Mouse (Mus musculus): Measurements from ENCODE around the gene Hyal1. TPM values are rescaled to one million over a fixed set of nuclear protein-coding genes. Genes with fewer than 3 reads are reported as not detected.
"Not testable (repeated sequence)": the region's sequence is repeated elsewhere in the genome, so short reads cannot be mapped to it uniquely, and the experiment has no call there.

Gene Hyal1
- polyA plus RNA-seq, 1 experiment from 2014 or later, result 8.3 TPM

GRCm38 (mm10) chr9:107566041-107566709 lies 10.6 kb upstream of the Hyal1 start:
- peak overlapping the region; percentile 89 for H3K27ac ChIP-seq
- H3K4me2 ChIP-seq, result peak overlapping the region; percentile 85
- no peaks in the 10 kb centered on the region for H3K27me3 ChIP-seq
- WGBS, result 51% methylated on average over 15 of the region's 15 CpGs
- 0 out of 2 replicates have a peak overlapping the region, but pooled peaks have one; percentile 7 for H3K4me3 ChIP-seq
- H3K36me3 ChIP-seq, result peaks cover 21% of the 10 kb centered on the region
- H3K4me1 ChIP-seq (replicated peaks), result peaks cover 60% of the 10 kb centered on the region
- no peak overlapping the region for H3K9ac ChIP-seq
- H3K9me3 ChIP-seq (replicated peaks), result no peaks in the 10 kb centered on the region
- ATAC-seq (replicated peaks; ENCODE audit: insufficient number of reproducible peaks, insufficient read depth, low FRiP score, low read depth), result no peak

GRCm38 (mm10) chr9:107566855-107567254 lies 9.9 kb upstream of the Hyal1 start:
- ATAC-seq (replicated peaks; ENCODE audit: insufficient number of reproducible peaks, insufficient read depth, low FRiP score, low read depth), result peak; percentile 28

GRCm38 (mm10) chr9:107567702-107568319 lies 8.9 kb upstream of the Hyal1 start, which contains the start of gene Hyal2:
TSS of gene Hyal2 (plus strand) at chr9:107567945.
- Histone ChIP-seq H3K4me3 (peak within 1 kb of the TSS; percentile 89), H3K27ac (peak within 1 kb of the TSS; percentile 89), H3K4me2 (peak within 1 kb of the TSS; percentile 85), H3K27me3 (no peaks in the 10 kb centered on the region), H3K9ac (peak within 1 kb of the TSS; percentile 81), H3K9me3 (replicated peaks) (no peaks in the 10 kb centered on the region), H3K4me1 (replicated peaks) (peaks cover 68% of the 10 kb centered on the region), H3K36me3 (peaks cover 19% of the 10 kb centered on the region)
- 15% methylated on average over 18 of the region's 18 CpGs for WGBS
- no peak for ATAC-seq (replicated peaks; ENCODE audit: insufficient number of reproducible peaks, insufficient read depth, low FRiP score, low read depth)

More at GRCm38 (mm10) chr9:107566855-107567254, 9.9 kb upstream of the Hyal1 start:
- peaks cover 17% of the 10 kb centered on the region for H3K36me3 ChIP-seq
- 0 out of 2 replicates have a peak overlapping the region, but pooled peaks have one; percentile 7 for H3K4me3 ChIP-seq
- WGBS, result 55% methylated on average over 3 of the region's 3 CpGs
- H3K9me3 ChIP-seq (replicated peaks), result no peaks in the 10 kb centered on the region
- peaks cover 67% of the 10 kb centered on the region for H3K4me1 ChIP-seq (replicated peaks)
- H3K4me2 ChIP-seq, result peak overlapping the region; percentile 85
- H3K27ac ChIP-seq, result peak overlapping the region; percentile 89
- H3K9ac ChIP-seq, result no peak overlapping the region
- H3K27me3 ChIP-seq, result no peaks in the 10 kb centered on the region

GRCm38 (mm10) chr9:107568331-107569261 lies 8.1 kb upstream of the Hyal1 start:
- H3K9ac ChIP-seq, result peak overlapping the region; percentile 81
- H3K36me3 ChIP-seq, result peaks cover 26% of the 10 kb centered on the region
- peak; percentile 71 for ATAC-seq (replicated peaks; ENCODE audit: insufficient number of reproducible peaks, insufficient read depth, low FRiP score, low read depth)
- WGBS, result under 1% methylated on average over 41 of the region's 41 CpGs
- peaks cover 66% of the 10 kb centered on the region for H3K4me1 ChIP-seq (replicated peaks)
- H3K4me2 ChIP-seq, result peak overlapping the region; percentile 85
- H3K9me3 ChIP-seq (replicated peaks), result no peaks in the 10 kb centered on the region
- peak overlapping the region; percentile 89 for H3K4me3 ChIP-seq
- H3K27ac ChIP-seq, result peak overlapping the region; percentile 89
- no peaks in the 10 kb centered on the region for H3K27me3 ChIP-seq

GRCm38 (mm10) chr9:107569270-107569669 lies 7.5 kb upstream of the Hyal1 start:
- peak overlapping the region; percentile 85 for H3K4me2 ChIP-seq
- H3K9ac ChIP-seq, result peak overlapping the region; percentile 81
- under 1% methylated on average over 23 of the region's 23 CpGs for WGBS
- H3K4me1 ChIP-seq (replicated peaks), result peaks cover 59% of the 10 kb centered on the region
- H3K27ac ChIP-seq, result peak overlapping the region; percentile 89
- H3K4me3 ChIP-seq, result peak overlapping the region; percentile 89
- H3K36me3 ChIP-seq, result peaks cover 30% of the 10 kb centered on the region
- no peaks in the 10 kb centered on the region for H3K27me3 ChIP-seq
- peak; percentile 4 for ATAC-seq (replicated peaks; ENCODE audit: insufficient number of reproducible peaks, insufficient read depth, low FRiP score, low read depth)
- H3K9me3 ChIP-seq (replicated peaks), result no peaks in the 10 kb centered on the region

GRCm38 (mm10) chr9:107570016-107570415 lies 6.7 kb upstream of the Hyal1 start:
- WGBS, result 47% methylated on average over 13 of the region's 13 CpGs
- Histone ChIP-seq H3K4me2 (peak overlapping the region; percentile 85), H3K27ac (peak overlapping the region; percentile 89), H3K4me1 (replicated peaks) (peaks cover 56% of the 10 kb centered on the region), H3K9me3 (replicated peaks) (no peaks in the 10 kb centered on the region), H3K36me3 (peaks cover 32% of the 10 kb centered on the region), H3K4me3 (peak overlapping the region; percentile 89), H3K9ac (peak overlapping the region; percentile 81), H3K27me3 (no peaks in the 10 kb centered on the region)
- no peak for ATAC-seq (replicated peaks; ENCODE audit: insufficient number of reproducible peaks, insufficient read depth, low FRiP score, low read depth)

- Histone ChIP-seq H3K4me1 (replicated peaks) (peaks cover 55% of the 10 kb centered on the region), H3K36me3 (peaks cover 29% of the 10 kb centered on the region), H3K9me3 (replicated peaks) (no peaks in the 10 kb centered on the region), H3K9ac (peak overlapping the region; percentile 30), H3K4me3 (peak overlapping the region; percentile 89), H3K27me3 (no peaks in the 10 kb centered on the region), H3K27ac (peak overlapping the region; percentile 27), H3K4me2 (peak overlapping the region; percentile 85)
- ATAC-seq (replicated peaks; ENCODE audit: insufficient number of reproducible peaks, insufficient read depth, low FRiP score, low read depth), result no peak
- WGBS, result 45% methylated on average over 21 of the region's 21 CpGs
These were observed 5.9 kb upstream of the Hyal1 start for GRCm38 (mm10) chr9:107570845-107571244.

- no peak for ATAC-seq (replicated peaks; ENCODE audit: insufficient number of reproducible peaks, insufficient read depth, low FRiP score, low read depth)
These were observed 5.0 kb upstream of the Hyal1 start for GRCm38 (mm10) chr9:107571534-107572326.

GRCm38 (mm10) chr9:107572327-107572662 lies 4.4 kb upstream of the Hyal1 start:
- Histone ChIP-seq H3K4me1 (replicated peaks) (peaks cover 57% of the 10 kb centered on the region), H3K27me3 (no peaks in the 10 kb centered on the region), H3K9ac (no peak overlapping the region), H3K4me3 (no peak overlapping the region), H3K36me3 (peaks cover 29% of the 10 kb centered on the region), H3K27ac (no peak overlapping the region), H3K4me2 (no peak overlapping the region), H3K9me3 (replicated peaks) (no peaks in the 10 kb centered on the region)
- no peak for ATAC-seq (replicated peaks; ENCODE audit: insufficient number of reproducible peaks, insufficient read depth, low FRiP score, low read depth)
- 91% methylated on average over 2 of the region's 2 CpGs for whole genome bisulfite sequencing

More at GRCm38 (mm10) chr9:107571534-107572326, 5.0 kb upstream of the Hyal1 start:
- Histone ChIP-seq H3K4me3 (peak overlapping the region; percentile 89; the same call in 1 of the 2 replicates), H3K27ac (peak overlapping the region; percentile 27), H3K9ac (peak overlapping the region; percentile 30; the same call in 1 of the 2 replicates), H3K4me2 (peak overlapping the region; percentile 85), H3K9me3 (replicated peaks) (no peaks in the 10 kb centered on the region), H3K36me3 (peaks cover 29% of the 10 kb centered on the region), H3K4me1 (replicated peaks) (peaks cover 56% of the 10 kb centered on the region), H3K27me3 (no peaks in the 10 kb centered on the region)
- WGBS, result 84% methylated on average over 22 of the region's 22 CpGs

- ATAC-seq (replicated peaks; ENCODE audit: insufficient number of reproducible peaks, insufficient read depth, low FRiP score, low read depth); H3K9ac ChIP-seq; H3K27ac ChIP-seq; H3K4me3 ChIP-seq; H3K4me2 ChIP-seq; H3K27me3 ChIP-seq; H3K9me3 ChIP-seq (replicated peaks): not testable (repeated sequence)
- peaks cover 29% of the 10 kb centered on the region for H3K36me3 ChIP-seq
- 81% methylated on average over 6 of the region's 6 CpGs for WGBS
- H3K4me1 ChIP-seq (replicated peaks), result peaks cover 53% of the 10 kb centered on the region
These were observed 3.0 kb upstream of the Hyal1 start for GRCm38 (mm10) chr9:107573774-107574173.
